Mouse (Mus musculus) naive thymus-derived CD4-positive, alpha-beta T cell, adult 2 months (primary cell): ENCODE measurements around the gene Eef1a2.

ENCODE experiments used
- DNase-seq: peaks from one replicate; pipeline ENCODE4 v3.0.0-alpha.2; 2011; ENCODE audit warnings: low read depth

Eef1a2 gene

DNA sequence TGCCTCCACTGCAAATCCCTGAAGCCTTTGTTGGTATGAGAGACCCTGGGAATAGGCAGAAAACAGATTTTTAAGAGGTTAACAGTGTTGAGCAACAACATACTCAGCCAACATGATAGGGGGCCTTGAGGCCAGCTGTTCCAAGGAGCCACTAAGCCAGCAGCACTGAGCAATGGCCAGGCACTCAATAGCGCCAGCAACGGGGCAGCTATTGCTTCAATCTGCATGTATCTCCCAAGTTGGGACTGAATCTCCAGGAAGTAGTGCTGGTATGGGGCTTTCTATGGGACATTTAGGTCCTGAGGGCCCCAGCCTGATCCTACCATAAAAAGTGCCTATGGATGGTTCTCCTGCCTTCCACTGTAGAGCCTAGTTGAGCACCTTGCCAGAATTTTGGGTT is 1.7 kb upstream of the Eef1a2 start:
- no peak for DNase-seq

GRCm38 (mm10) chr2:181157716-181158302 is 995 bp upstream of the Eef1a2 start:
- no peak for DNase-seq

GRCm38 (mm10) chr2:181157180-181157579 is 366 bp upstream of the Eef1a2 start:
- no peak for DNase-seq

- DNase-seq: no peak
These were observed 1.0 kb downstream of the Eef1a2 start for GRCm38 (mm10) chr2:181155801-181156200.

GRCm38 (mm10) chr2:181154831-181155415 is 1.9 kb downstream of the Eef1a2 start:
- no peak for DNase-seq

- DNase-seq: no peak
These were observed 2.5 kb downstream of the Eef1a2 start for GRCm38 (mm10) chr2:181154361-181154760.

- peak; percentile 26 for DNase-seq
These were observed 3.0 kb downstream of the Eef1a2 start for GRCm38 (mm10) chr2:181153837-181154236.

- DNase-seq: no peak
These were observed 3.7 kb downstream of the Eef1a2 start for GRCm38 (mm10) chr2:181153131-181153530.

GRCm38 (mm10) chr2:181152701-181153100 is 4.1 kb downstream of the Eef1a2 start:
- no peak for DNase-seq

DNA sequence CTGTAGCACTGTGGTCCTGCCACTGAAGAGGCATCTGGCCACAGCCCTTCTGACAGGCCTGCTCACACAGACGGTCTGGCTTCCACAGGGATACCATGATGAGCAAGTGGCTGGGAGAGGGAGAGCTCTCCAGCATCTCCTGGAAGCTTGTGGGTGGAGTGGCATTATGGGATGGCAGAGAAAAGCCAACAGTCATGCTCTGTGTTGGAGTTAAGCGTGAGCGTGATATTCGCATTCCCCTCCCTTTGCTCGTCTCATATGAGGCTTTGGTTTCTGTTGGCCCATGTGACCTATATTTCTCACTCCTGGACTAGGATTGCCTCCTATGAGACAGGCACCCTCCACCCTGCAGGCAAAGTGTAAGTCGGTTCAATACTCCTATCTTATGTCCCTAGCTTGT is 6.5 kb downstream of the Eef1a2 start:
- DNase-seq: no peak

DNA sequence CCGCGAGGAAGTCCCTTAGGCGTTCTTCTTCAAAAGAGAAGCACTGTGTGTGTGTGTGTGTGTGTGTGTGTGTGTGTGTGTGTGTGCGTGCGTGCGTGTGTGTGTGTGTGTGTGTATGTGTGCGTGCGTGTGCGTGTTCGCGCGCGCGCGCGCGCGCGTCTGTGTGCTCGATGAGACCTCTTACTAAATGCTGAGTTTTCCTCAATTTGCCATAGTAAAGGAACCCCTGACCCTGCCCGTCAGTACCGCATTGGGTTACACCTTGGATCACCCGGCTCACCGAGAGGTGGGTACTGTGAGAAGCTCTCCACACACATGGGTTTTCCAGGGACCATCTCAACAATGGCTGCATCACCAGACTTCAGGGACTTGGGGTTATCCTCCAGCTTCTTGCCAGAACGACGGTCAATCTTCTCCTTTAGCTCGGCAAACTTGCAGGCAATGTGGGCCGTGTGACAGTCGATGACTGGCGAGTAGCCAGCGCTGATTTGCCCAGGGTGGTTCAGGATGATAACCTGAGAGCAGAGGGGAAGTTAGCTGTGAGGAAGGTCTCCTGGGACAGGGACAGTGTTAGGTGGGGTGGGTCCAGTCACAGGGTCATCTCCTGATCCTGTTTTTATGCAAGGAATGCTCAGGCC is 8.4 kb downstream of the Eef1a2 start:
- no peak for DNase-seq

DNA sequence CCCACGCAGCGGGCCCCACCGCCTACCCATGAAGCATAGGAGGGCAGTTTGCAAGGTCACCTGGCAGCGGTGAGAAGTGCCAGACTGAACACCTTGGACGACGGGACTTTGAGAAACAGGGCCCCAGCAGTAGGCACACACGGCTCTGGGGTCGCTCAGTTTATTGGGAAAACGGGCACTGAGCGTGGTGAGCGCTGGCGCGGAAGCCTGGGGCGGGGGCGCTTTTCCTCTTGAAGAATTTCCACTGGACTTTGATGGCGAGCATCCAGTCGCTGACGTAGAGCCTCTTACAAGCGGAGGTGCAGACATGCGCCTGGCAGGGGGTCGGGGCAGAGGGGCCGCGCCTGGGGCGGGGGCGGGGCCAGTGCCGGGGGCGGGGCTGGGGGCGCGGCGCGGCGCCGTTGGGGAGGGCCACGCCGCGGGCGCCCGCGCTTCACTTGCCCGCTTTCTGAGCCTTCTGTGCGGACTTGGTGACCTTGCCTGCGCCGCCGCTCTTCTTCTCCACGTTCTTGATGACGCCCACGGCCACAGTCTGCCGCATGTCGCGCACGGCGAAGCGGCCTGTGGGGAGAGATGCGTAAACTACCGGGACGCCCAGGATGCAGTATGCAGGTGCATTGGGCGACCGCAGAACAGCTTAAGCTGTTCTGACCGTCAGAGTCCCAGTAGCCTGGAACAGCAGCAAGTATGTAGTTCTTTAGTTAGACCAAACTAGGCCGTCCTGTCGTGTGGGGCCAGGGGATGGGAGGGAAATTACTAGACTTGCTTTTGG is 9.1 kb downstream of the Eef1a2 start:
- DNase-seq: peak; percentile 13

DNA sequence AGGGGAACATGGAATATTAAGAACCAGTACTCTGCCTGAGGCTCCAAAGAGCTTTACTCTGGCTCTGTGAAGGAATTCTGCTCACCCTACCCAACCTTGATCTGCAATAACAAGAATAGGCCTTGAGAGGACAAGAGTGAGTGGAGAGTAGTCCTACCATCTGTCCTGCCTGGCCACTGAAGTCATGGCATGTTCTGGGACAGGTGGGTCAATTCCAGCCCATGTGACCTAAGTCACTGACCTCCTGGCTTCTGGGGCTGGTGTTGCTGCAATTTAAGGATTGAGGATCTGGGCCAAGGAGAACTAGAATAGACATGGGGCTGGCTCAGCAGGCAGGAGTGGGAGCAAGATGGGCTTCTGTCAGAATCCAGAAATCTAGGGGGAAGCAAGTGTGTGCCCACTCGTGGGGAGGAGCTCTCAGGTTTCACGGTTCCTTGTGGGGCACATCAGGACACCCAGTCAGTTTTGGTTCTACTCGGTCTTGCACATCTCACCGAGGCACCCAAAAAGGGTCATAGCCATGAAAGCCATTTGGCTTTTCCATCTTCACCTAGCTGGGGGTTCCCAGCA is 9.8 kb downstream of the Eef1a2 start:
- DNase-seq: no peak

DNA sequence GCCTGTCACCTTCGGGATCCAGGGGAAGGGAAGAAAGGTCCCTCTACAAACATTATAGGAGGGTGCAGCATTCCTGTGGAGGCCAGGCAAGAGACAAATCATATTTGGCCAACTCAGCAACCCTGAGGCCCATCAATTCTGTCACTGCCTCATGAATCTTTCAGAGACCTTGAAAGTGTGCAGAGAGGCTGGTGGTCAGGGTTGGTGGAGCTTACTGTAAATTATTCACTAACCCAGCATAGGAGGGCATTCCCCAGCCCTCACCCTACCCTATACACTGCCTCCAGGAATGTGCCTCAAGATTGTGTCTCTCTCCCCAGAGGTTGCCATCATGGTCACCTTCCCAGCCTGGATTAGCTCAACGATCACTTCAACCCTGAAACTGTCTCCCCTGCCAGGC is 12.1 kb downstream of the Eef1a2 start:
- no peak for DNase-seq

GRCm38 (mm10) chr2:181143509-181144276 is 13.1 kb downstream of the Eef1a2 start:
- DNase-seq: no peak

GRCm38 (mm10) chr2:181142703-181143135 is 14.1 kb downstream of the Eef1a2 start:
- no peak for DNase-seq

GRCm38 (mm10) chr2:181139641-181140193 is 17.1 kb downstream of the Eef1a2 start:
- no peak for DNase-seq

GRCm38 (mm10) chr2:181136934-181137333 is 19.9 kb downstream of the Eef1a2 start:
- no peak for DNase-seq

DNA sequence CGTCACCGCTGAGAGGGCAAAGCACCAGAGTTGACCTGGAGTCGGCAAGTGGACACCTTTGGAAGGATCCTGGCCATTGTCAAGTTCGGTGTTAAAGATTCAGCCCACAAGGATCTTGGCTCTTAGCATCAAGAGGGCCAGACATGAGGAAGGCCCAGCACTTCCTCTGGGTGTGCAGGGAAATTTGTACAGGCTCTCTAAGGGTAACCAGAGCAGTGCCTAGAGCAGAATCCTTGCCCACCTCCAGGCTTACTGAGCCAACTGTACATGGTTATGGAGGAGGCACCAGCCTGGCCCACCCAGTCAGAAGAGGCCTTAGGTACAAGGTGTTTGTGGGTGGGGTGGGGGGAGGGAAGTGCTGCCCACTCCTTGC is 21.4 kb downstream of the Eef1a2 start:
- DNase-seq: no peak

DNA sequence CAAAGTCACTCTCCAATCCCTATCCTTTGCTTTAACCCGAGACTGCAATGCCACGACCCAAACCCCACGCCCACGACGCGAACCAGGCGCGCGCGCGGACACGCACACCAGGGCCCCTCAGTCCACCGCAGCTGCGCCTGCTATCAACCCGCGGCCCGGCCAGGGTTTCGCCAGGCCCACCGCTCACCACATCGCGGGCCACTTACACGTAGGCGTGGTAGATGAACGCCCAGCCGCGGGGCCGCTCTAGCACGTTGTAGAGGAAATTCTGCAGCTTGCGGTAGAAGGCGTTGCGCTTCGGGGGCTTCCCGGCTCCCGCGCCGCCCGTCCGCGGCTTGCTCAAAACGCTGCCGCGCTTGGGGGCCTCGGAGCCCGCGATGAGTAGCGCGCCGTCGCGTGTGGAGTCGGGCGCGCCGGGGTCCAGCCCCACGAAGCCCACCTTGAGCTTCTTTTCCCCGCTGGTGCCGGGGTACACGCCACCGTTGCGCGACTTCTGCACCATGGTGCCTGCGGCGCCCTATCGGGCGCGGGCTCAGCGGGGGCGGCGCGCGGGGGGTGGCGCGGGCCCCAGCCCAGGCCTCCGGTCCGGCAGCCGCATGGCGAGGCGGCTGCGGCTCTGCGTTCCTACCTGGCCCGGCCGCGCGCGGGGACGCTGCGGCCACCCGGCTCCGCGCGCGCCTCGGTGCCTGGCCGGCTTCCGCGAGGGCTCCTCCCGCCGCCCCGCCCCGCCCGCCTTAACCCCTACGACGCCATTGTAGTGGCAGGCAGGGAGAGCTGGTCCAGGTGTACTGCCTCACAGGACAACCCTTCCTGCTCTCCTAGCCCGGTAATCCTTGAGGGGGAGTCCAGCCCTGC is 22.0 kb downstream of the Eef1a2 start, which contains the start of gene Kcnq2:
Gene Kcnq2, minus strand, starts transcription at position 710 of the 855 bp plus-strand sequence.
- no peak for DNase-seq
